Mouse (Mus musculus) layer of hippocampus, adult 11-12 months (tissue): ENCODE measurements around the gene Krt35.
A peak's percentile ranks its signal among the peaks of the same experiment; 100 is the strongest.

ENCODE experiments used
- DNase-seq: peaks from one replicate; pipeline ENCODE4 v3.0.0; 2022; ENCODE audit warnings: low spot score

Gene Krt35

DNA sequence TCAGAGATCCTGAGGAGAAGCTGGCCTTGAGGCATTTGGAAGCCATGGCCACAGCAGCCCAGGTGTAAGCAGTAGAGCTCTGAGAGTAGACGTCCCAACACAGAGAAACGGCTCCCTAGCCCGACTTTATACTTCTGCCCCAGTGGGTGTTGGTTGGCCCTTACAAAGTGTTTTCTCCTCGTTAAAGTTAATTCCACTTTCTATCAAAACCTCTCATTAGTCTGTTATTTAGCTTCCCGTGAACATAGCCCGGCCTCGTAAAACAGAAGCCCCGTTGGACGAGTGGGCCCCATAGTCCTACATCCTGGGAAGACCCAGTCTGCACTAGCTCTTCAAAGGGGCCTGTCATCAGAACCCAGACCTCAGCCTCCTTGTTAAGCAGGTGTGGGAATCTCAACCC is at the start of gene Krt35:
Krt35 (minus strand) TSS at position 101 of the 400 bp plus-strand sequence.
- DNase-seq = no peak

DNA sequence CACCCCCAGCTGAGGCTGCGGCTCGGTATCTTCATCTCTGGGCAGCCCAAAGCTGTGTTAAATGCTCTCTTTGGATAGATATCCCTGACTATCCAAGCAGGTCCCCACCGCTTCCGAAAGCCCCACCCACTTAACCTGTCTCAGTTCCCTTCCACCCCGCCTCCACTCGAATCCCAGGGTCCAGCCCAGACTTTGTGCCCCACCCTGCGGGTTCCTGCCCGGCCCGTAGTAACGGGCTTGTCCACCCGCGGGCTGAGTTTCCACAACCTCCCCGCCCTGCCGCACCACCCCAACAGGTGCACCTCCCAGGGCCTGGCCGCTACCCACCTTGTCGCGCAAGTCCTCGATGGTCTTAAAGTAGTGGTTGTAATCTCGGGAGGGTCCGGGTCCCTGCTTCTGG is 49.1 kb upstream of the Krt35 start:
- no peak for DNase-seq

DNA sequence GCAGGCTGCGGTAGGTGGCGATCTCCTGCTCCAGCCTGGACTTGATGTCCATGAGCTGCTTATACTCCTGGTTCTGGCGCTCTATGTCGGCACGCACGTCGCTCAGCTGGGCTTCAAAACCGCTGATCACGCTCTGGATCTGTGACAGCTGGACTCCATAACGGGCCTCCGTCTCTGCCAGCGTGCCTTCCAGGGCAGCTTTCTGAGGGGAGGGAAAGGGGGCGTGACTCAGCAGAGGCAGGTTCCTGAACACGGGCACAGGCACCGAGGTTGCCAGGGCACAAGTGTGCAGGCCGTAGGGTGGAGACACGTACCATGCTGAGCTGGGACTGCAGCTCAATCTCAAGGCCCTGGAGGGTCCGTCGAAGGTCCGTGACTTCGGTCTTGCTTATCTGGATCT is 44.9 kb upstream of the Krt35 start:
- DNase-seq = no peak

DNA sequence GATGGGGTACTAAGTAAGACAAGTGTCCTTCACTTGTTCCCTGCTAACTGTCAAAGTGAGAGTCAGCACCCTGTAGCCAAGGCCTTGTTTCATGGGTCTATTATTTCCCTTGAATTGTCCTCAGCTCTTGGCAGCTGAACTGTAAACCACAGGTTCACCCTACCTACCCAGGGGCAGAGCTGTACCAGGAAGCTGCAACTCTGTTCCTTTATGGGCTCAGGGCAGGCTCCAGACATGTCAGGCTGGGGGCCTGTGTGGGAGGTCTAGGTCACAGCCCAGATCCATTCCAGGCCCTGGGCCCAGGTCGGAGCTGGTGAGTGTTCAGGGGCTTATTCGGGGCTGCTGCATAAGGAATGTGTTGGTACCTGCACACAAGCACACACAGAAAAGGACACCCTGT is 43.4 kb upstream of the Krt35 start:
- no peak for DNase-seq

DNA sequence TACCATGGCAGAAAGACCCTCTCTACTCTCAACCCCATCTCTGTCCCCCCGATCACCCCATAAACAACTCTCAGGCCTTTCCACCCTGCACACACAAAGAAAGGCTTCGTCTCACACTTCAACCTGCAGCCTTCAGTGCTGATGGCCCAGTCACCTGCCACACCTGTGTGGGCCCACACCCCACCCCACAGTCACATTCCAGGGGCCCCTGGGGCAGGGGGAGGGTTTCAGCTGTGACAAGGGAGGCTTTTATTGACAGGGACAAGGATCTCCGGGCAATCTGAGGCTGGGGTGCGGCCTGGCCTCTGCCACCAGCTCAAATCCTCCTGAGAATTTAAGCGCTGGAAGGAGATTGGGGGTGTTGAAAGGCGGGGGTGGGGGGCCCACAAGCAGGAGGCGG is 42.8 kb upstream of the Krt35 start:
- DNase-seq = no peak

DNA sequence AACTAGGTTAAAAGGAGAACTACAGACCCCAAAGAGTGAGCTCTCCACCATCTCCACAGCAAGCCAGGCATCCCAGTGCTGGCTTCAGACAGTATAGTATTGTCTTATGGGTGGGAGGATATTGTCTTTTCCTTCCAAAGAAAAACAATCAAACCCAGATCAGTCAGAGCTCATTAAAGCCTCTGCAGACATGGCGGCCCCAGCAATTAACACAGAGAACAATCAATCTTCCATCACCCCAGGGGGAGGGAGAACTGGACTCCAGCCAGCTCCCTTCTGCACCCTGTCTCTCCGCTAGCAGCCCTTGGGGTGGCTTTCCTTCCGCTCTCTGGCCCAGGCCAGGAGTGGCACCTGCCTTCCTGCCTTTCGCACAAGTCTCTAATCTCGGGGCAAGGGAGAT is 41.7 kb upstream of the Krt35 start:
- peak; percentile 5 for DNase-seq

DNA sequence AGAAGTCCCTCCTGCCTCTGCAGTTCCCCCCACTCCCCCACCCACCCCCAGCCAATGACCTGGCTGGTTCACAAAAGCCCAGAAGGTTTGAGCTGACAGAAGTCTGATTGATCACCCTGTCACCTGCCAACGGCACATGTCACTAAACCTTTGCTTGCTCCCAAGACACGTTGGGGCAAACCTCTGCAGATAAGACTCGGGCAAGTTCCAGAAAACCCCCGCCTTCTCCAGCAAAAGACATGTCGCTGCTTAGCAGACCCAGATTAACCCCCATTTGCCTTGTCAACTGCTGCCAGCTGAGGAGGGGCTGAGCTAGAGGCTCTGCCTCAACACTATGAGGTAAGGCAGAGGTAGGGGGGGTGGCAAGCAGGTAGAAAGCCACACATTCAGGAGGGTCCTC is 40.5 kb upstream of the Krt35 start:
- no peak for DNase-seq

DNA sequence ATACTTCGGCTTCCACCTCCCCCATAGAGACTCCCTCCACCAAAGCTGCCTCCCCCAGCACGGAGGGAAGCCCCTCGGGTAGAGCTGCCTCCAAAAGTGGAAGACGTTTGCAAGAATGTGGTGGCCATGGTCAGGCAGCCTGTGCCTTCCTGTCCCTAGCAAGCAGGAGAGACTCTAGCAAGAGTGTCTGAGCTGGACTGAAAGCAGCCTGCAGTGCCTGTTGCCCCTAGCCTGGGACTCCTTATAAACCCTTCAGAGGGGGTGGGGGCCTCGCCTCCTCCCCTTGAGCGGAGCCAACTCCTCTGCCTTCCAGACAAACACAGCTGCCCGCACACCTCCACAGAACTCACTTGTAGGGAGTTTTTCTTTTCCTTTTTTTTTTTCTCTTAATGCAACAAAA is 39.7 kb upstream of the Krt35 start, which contains the start of gene Krt15:
Krt15 (minus strand) TSS at position 198 of the 400 bp plus-strand sequence.
- DNase-seq = no peak

DNA sequence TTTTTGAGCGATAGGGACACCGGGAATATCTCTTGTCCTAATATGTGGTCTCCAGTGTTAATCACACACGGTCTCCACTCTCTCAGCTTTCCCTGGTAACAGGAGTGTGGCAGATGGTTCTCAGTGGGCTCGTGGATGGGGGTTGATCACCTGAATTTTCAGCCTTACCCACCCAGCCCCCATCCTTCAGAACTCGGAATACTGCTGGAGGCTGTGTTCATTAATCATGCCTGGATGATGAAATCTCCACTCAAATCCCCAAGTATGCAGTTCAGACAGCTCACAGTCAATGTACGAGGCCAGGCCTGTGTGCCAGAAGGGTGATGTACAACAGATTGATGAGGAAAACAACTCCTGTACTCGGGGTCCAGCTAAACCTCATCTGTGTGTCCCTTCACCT is 28.9 kb upstream of the Krt35 start:
- no peak for DNase-seq

DNA sequence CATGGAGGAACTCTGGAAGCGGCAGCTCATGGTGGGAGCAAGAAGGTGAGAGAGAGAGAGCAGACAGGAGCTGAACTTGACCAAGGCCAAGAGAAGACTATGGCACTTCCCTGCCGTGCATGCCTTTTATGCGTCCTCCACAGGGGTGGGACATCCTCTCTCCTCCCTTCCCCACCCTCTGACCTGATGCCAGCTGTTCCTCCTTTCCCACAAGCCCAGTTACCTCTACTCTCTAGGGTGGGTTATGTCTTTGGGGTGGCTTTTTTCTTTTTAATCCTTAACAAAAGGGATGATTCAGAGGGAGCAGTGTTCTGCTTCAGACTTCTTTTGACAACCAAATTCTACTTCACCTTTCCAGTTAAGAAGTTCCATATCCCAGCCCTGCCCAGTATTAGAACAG is 25.4 kb upstream of the Krt35 start, which contains the start of gene Krt13:
Krt13 (minus strand) TSS at position 101 of the 400 bp plus-strand sequence.
- DNase-seq = no peak

DNA sequence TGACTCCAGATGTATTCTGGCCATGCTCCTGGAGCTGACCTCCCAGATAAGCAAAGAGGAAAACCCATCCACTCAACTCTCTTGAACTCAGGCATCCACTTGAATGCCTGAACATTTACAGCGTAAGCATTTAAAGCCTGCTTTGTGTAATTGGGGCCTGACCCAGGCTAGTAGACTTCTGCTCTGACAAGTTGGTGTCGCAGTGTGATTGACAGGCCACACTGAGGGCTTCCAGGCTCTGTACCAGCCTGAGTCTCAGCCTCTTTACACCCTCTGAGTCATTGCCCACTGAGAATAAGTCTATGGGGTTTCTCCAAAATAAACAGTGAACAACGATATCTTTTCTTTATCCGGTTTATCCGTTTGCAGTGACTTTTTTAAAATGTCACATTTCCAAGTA is 24.3 kb upstream of the Krt35 start:
- DNase-seq = no peak

DNA sequence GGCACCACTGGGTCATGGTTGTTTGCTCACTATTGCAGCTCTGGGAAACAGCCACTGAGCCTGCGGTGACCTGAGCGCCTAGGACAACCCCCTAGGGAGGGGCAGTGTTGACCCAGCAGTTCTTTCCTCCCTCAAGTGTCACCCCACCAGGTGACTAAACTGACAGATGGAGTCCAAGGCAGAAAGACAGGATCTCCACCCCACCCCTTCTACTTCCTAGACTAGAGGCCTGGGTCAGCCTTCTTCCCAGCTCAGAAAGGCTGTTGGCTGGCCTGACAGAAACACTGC is 17.6 kb upstream of the Krt35 start:
- DNase-seq = no peak

DNA sequence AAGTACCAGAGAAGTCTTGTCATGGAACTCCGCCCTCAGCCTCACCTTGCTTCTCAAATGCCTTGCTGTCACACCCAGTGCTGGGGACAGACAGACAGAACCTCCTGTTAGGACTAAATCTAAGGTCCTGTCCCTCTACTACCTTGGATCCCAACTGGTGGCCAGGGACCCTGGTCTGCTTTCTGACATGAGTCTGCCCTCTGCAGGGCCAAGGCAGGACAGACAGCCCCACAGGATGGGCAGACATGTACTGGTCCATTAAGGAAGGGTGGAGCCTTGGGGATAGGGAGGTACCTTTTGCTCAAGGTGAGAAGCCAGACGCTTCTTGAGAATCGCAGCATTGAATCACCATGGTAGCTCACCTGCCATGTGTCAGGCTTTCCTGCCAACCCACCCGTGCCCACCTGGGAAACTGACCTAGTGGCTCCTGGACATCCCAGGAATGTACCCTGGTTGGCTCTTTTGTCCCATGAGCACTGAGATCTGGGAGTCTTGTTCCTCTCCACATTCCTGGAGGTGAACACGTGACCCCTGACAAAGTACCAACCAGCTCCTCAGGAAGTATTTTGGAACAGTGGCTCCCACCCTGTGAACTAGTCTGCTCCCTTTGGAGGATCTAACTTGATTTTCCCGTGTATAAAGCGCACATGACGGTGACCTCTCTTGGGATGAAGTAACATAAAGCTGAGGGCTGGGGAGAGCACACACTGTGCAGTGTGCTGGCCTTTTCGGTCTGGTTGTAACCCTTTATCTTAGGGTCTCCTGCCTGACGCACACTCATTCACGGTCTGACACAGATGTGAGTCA is 17.1 kb upstream of the Krt35 start:
- DNase-seq = no peak

DNA sequence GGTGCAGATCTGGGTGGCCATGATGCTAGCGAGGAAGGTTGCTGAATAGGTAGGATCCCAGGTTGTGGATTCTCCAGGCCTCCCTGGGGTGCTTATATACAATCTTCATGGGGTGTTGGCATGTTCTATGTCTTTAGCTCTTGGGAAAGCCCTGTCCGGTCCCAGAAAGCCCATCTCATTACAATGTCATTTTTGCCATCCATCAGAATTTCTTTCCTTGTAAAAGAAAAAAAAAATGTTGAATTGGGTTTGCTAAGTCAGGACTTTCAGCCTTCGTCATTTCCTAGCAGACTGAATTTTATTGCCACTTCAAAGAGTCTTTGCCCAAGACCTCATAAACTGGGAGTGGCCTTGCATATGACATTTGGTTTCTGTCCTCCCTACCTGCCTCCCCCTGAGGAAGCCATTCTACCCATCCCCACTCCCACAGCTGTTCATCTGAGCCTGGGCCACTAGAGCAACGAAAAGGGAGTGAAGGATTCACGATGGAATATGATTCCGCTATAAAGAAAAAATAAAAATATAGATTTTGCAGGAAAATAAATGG is 9.6 kb upstream of the Krt35 start, which contains the start of gene Krt36:
Krt36 (minus strand) TSS at position 51 of the 547 bp plus-strand sequence.
- DNase-seq = no peak

DNA sequence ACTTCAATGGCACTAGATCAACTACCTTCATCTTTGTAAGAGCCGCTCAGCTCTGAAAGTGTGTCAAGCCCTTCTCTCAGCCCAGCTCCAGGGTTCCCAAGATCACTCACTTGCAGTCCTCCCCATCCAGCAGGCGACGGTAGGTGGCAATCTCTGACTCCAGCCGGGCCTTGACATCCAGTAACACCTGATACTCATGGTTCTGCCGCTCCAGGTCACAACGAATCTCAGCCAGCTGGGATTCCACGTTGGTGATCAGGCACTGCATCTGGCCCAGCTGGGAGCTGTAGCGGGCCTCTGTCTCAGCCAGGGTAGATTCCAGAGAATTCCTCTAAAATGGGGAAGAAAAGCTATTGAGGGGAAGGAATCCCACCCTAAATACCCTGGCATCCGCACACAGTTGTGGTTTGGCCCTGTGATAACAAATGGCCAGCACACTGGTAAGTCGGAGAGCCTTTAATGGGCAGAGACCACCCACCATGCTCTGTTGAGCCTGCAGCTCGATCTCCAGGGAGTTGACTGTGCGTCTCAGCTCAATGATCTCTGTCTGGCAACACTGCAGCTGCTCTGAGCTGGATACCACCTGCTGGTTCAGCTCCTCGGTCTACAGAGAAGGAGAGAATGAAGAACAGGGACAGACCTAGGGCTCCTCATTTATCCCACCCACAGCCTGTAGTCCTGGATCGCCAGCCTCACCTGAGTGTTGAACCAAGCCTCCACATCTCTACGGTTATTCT is 6.8 kb upstream of the Krt35 start:
- no peak for DNase-seq

DNA sequence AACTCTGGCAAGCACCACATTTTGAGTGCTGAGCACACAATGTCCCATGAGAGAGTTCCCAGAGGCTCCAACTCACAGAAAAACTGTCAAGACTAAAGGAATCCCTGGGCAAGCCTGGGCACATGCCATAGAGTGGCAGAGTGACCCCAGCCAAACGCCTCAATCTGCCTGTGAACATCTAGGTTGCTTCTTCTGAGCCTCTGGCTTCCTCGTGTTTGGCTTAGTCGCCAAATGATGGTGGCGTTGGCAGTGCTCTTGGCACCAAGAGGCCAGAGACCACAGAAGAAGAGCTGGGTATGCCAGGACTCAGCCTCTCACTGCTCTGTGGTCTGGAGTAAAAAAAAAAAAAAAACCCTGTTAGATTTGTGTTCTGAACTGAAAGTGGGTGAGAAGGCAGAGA is 4.3 kb upstream of the Krt35 start:
- no peak for DNase-seq

DNA sequence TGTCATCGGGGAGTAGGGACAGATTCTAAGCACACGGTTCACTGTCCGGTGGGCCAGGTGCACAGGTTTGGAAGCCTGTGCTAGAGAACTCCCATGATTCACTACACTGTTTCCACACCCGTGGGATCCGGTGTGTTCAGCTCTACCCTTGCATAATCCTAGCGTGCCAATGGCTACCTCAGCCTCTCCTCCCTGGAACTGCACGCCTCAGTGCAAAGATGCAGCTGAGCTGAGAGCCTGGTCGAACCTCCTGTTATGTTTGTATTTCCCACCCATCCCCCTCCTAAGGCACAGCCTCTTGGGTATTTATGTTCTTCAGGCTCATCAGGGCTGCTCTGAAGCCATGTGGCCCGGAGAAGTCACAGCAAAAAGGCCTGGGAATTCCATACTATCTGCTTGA is 1.8 kb upstream of the Krt35 start:
- no peak for DNase-seq

DNA sequence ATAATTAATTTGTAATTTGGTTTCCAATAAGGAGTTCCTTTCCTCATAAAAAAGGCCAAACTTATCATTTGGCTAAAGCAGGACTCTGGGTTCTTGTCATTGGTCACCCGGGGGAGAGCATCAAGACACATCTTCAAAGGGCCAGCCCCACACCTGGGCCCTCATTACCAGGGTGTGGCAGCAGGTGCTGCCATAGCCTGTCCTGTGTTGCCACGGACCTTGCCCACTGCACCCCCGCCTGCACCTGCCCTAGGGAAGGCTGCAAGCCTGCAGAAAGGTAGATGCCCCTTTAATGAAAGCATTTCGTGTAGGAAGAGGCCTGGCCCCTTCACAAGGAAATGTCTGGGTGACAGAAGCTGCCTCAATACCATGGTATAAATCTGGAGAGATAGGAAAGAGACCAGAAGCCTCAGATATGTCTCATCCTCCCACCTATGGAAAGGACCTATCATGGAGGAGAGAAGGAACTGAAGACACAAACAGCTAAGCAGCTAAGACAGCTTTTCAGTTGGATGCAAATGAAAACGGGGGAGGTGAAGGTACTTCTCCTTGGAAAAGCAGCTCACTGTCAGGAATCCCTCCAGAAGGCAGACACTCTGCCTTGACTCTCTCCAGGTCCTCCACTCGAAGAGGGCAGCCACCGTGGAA is 7.5 kb downstream of the Krt35 start:
- no peak for DNase-seq

DNA sequence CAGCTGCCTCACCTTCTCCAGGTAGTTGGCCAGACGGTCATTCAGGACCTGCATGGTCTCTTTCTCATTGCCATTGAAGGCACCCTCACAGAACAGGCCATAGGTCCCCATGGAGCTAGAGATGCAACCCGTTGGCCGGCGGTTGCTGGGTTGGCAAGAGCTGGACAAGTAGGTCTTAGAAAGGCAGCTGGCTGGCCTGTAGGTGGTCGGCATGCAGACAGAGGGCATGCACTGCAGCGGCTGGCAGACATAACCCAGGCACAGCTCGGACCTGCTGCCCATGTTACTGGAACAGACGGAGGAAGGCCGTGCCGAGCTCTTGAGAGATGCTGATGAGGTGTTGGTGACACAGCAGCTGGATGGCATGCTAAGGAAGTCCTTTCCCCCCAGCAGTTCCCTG is 8.2 kb downstream of the Krt35 start, which contains the start of gene Krt32:
Krt32 (minus strand) TSS at position 366 of the 400 bp plus-strand sequence.
- no peak for DNase-seq

DNA sequence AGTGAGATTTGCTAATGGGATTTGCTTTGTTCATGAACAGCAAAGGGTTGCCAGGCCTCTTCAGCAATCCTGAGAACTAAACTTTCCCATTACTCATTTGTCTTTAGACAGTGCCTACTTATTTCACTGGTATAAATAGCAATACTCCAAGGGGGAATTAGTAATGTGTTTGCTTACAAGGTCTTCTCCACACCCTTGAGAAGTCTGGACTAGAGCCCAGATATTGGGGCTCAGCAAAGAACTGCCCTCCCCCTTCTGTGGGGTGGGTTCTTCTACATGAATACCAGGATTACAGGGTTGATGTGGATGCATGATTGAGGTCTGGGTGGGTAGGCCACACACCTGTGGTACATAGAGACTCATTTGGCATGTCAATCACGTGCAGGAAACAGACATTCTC is 22.2 kb downstream of the Krt35 start:
- DNase-seq = no peak

DNA sequence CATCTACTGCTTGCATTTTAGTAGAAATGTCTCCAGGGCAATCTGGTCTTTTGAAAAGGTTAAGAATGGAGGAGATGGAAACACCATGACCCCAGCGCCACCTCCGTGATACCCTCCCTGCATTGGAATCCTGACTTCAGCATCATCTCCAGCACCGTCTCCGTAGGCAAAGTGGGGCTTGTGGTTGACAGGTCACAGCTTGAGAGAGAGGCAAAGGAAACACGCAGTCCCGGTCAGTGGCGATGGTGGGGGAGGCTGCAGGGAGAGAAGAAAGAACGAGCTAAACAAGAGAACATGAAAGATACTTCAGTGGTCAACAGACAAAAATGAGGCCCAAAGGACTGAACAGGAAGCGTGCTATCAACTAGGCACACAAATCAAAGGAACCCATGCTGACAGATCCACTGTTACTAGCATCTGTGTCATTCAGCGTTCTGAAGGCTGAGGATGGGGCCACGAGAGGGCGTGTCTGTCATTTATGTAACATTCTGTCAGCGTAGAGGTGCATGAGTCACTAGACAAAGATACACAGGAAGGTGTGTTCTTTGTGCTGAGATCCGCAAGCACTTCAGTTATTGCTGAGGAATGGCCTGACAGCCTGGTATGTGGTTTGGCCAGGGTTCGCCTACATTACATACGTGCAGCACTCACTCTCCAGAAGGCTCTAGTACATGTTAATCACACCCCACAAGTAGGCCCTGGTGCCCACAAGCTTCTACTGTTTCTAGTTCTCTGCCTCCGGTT is 28.6 kb downstream of the Krt35 start:
- DNase-seq = no peak
